Mouse (Mus musculus) hindbrain, postnatal 0 days (tissue): ENCODE results near the gene Zfp276. TPM values are rescaled to one million over a fixed set of nuclear protein-coding genes. Genes with fewer than 3 reads are reported as not detected.

Experiments
- ATAC-seq: fragments of 200-750 bp; cut with Nextera tagmentation; 2 replicates; pipeline ENCODE4 v1.8.0; 2017; ENCODE audit warnings: mild to moderate bottlenecking, moderate TSS enrichment, moderate library complexity
- DNase-seq: peaks from one replicate; pipeline ENCODE4 v3.0.0-alpha.2; 2015; ENCODE audit warnings: low spot score
- H3K27ac ChIP-seq: fragments of 300-500 bp; sonication (generic); 2 replicates; pipeline ENCODE4 v1.5.1; 2014; ENCODE audit warnings: mild to moderate bottlenecking
- H3K27me3 ChIP-seq: fragments of 300-500 bp; sonication (generic); 2 replicates; pipeline ENCODE4 v1.6.1; 2014; ENCODE audit warnings: low read length, mixed read lengths; ENCODE audit not compliant: insufficient read depth
- H3K36me3 ChIP-seq: fragments of 300-500 bp; sonication (generic); 2 replicates; pipeline ENCODE4 v1.6.1; 2014; ENCODE audit warnings: low read length, mixed read lengths; ENCODE audit not compliant: insufficient read depth
- H3K4me1 ChIP-seq: fragments of 300-500 bp; sonication (generic); 2 replicates; pipeline ENCODE4 v1.6.1; 2014; ENCODE audit warnings: antibody characterized with exemption, low read length, mixed read lengths; ENCODE audit not compliant: insufficient read depth
- H3K4me2 ChIP-seq: fragments of 300-500 bp; sonication (generic); 2 replicates; pipeline ENCODE4 v1.6.1; 2014; ENCODE audit warnings: low read depth, mild to moderate bottlenecking, low read length, moderate library complexity, mixed read lengths
- H3K4me3 ChIP-seq: fragments of 300-500 bp; sonication (generic); 2 replicates; pipeline ENCODE4 v1.5.1; 2014; ENCODE audit warnings: low read length
- H3K9ac ChIP-seq: fragments of 300-500 bp; sonication (generic); replicated peaks from 2 replicates; pipeline ENCODE4 v1.6.1; 2014; ENCODE audit warnings: mild to moderate bottlenecking, low read length, moderate library complexity, mixed read lengths
- H3K9me3 ChIP-seq: fragments of 300-500 bp; sonication (generic); 2 replicates; pipeline ENCODE4 v1.6.1; 2016; ENCODE audit warnings: low read length, mixed read lengths
- CTCF ChIP-seq: IDR thresholded peaks from 2 replicates; pipeline ENCODE4 v1.5.1; 2016; ENCODE audit warnings: antibody characterized with exemption, control low read depth, low read depth
- WGBS: fragments of 180-500 bp; shearing (Covaris S2); extraction: QIAGEN DNeasy Blood & Tissue Kit; methylation state at CpG from one replicate; pipeline ENCODE4 v1.1.7; 2014; 5-methylcytosine and 5-hydroxymethylcytosine counted together
- polyA plus RNA-seq: library from polyadenylated mRNA; unstranded; fragments of >200 nt; fragmentation: Nextera tagmentation; extraction: Ambion mirVana; gene quantifications from 2 replicates; pipeline ENCODE4 v1.2.1, GENCODE M21; 2015
- total RNA-seq: library from RNA; depleted of rRNA; stranded (reverse); fragments of >200 nt; gene quantifications from 2 replicates; pipeline ENCODE4 v1.2.3, GENCODE M21; 2014; rRNA removed

Zfp276 gene
- total and polyA plus RNA-seq, 2 experiments from 2014 or later, result 16.9 to 42.9 TPM

DNA sequence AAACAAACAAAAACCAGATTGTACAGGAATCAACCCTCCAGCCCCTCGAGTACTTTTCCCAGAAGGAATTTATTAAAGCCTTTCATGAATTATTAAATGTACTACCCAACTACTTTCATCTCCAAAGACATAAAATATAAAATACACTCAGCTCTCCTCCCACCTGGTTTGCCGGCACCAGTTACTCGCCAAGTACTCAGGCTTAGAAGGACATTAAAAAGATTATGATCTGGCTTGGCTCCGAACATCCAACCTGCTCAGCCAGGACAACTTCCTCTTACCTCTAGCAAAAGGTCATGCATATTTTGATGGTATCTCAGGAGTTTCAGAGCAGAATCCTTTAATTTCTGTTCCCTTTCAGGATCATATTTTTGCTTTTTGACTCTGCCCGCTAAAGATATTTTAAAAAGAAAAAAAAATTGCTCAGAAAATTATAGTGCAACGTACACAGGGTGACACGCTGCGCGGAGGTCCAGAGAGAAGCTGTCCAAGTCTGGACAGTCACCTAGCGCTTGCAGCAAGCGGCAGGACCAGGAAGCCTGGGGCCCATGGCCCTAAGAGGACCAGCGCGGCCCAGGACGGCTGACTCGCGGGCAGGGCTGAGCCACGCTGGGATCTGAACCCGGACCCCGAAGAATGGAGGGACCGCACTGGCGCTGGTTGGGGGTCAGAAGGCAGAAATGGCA, 63.9 kb downstream of the Zfp276 start:
- peak overlapping the region; percentile 50 for H3K9ac ChIP-seq
- H3K36me3 ChIP-seq, result no peaks in the 10 kb centered on the region
- H3K4me2 ChIP-seq, result peak overlapping the region; percentile 97
- TF ChIP-seq CTCF, result no peak
- no peak for DNase-seq
- H3K9me3 ChIP-seq, result no peaks in the 10 kb centered on the region
- no peaks in the 10 kb centered on the region for H3K4me1 ChIP-seq
- H3K27ac ChIP-seq, result no peak overlapping the region
- no peaks in the 10 kb centered on the region for H3K27me3 ChIP-seq
- ATAC-seq, result peak; percentile 72
- WGBS, result 7% methylated on average over 21 of the region's 21 CpGs
- peak overlapping the region; percentile 53 for H3K4me3 ChIP-seq

DNA sequence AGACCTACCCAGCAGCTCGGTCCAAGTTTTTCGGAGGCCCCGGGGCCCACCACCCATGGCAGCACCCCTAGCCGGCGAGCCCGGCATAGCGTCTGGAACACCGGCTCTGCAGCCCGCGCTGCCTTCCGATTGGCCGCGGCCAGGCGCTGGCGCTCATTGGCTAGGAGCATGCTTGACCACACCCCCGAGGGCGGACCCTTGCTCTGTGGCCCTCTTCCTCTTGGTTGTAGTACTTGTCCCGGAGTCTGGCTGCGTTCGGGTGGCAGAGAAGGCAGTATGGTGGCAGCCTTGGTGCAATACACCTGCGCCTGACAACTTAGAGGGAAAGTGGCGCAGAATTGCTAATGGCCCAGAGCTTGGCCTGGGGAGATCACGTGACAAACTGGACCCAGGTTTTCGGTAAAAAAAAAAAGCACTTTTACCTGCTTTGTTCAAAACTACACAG, 64.5 kb downstream of the Zfp276 start, which contains the start of gene Fanca:
Gene Fanca (minus strand): TSS at position 110 of the 445 bp plus-strand sequence.
- no peaks in the 10 kb centered on the region for H3K4me1 ChIP-seq
- H3K36me3 ChIP-seq, result no peaks in the 10 kb centered on the region
- H3K27ac ChIP-seq, result no peak within 1 kb of the TSS
- peak; percentile 95 for DNase-seq
- TF ChIP-seq CTCF, result peak; percentile 52
- H3K9me3 ChIP-seq, result no peaks in the 10 kb centered on the region
- no peaks in the 10 kb centered on the region for H3K27me3 ChIP-seq
- peak; percentile 99 for ATAC-seq
- peak within 1 kb of the TSS; percentile 53 for H3K4me3 ChIP-seq
- H3K4me2 ChIP-seq, result peak within 1 kb of the TSS; percentile 97
- peak within 1 kb of the TSS; percentile 50 for H3K9ac ChIP-seq
- WGBS, result under 1% methylated on average over 24 of the region's 24 CpGs

Other genes with a start within 250 kb of the Zfp276 start
- gene Ankrd11, start 211.9 kb upstream of the Zfp276 start, total RNA-seq, result 89.9 and 96.6 TPM in 2 replicates
- 74.4 and 75.9 TPM in 2 replicates for gene Ankrd11, start 211.9 kb upstream of the Zfp276 start, polyA plus RNA-seq
- gene Spg7, start 191.3 kb upstream of the Zfp276 start, total RNA-seq, result 45.1 and 52.7 TPM in 2 replicates
- 49.7 and 51.6 TPM in 2 replicates for gene Spg7, start 191.3 kb upstream of the Zfp276 start, polyA plus RNA-seq
- 2,723 and 2,758 TPM in 2 replicates for gene Rpl13, start 151.8 kb upstream of the Zfp276 start, total RNA-seq
- gene Rpl13, start 151.8 kb upstream of the Zfp276 start, polyA plus RNA-seq, result 808 and 861 TPM in 2 replicates
- 16.5 and 21.2 TPM in 2 replicates for gene Cpne7, start 136.8 kb upstream of the Zfp276 start, total RNA-seq
- gene Cpne7, start 136.8 kb upstream of the Zfp276 start, polyA plus RNA-seq, result 11.9 and 13.4 TPM in 2 replicates
- gene Sult5a1, start 95.9 kb upstream of the Zfp276 start, total RNA-seq, result 2.9 and 3.7 TPM in 2 replicates
- gene Sult5a1, start 95.9 kb upstream of the Zfp276 start, polyA plus RNA-seq, result 2.7 and 2.9 TPM in 2 replicates
- gene Dpep1, start 68.0 kb upstream of the Zfp276 start, total RNA-seq, result 1.2 and 1.8 TPM in 2 replicates
- gene Dpep1, start 68.0 kb upstream of the Zfp276 start, polyA plus RNA-seq, result 0.84 and 1.0 TPM in 2 replicates
- 193 and 194 TPM in 2 replicates for gene Chmp1a, start 41.4 kb upstream of the Zfp276 start, total RNA-seq
- 203 and 208 TPM in 2 replicates for gene Chmp1a, start 41.4 kb upstream of the Zfp276 start, polyA plus RNA-seq
- gene Spata33, start 41.4 kb upstream of the Zfp276 start, total RNA-seq, result 3.3 and 5.5 TPM in 2 replicates
- gene Spata33, start 41.4 kb upstream of the Zfp276 start, polyA plus RNA-seq, result 8.0 and 8.3 TPM in 2 replicates
- gene Cdk10, start 29.4 kb upstream of the Zfp276 start, total RNA-seq, result 56.1 and 91.8 TPM in 2 replicates
- gene Cdk10, start 29.4 kb upstream of the Zfp276 start, polyA plus RNA-seq, result 52.9 and 56.3 TPM in 2 replicates
- 19.4 and 21.2 TPM in 2 replicates for gene Spata2l, start 18.0 kb upstream of the Zfp276 start, total RNA-seq
- gene Spata2l, start 18.0 kb upstream of the Zfp276 start, polyA plus RNA-seq, result 13.4 and 15.8 TPM in 2 replicates
- 91.6 and 92.3 TPM in 2 replicates for gene Vps9d1, start 153 bp downstream of the Zfp276 start, total RNA-seq
- gene Vps9d1, start 153 bp downstream of the Zfp276 start, polyA plus RNA-seq, result 57.5 and 59.9 TPM in 2 replicates
- gene Fanca, start 64.4 kb downstream of the Zfp276 start, total RNA-seq, result 9.5 and 13.5 TPM in 2 replicates
- 5.8 TPM in 2 replicates for gene Fanca, start 64.4 kb downstream of the Zfp276 start, polyA plus RNA-seq
- gene Spire2, start 78.5 kb downstream of the Zfp276 start, total RNA-seq, result 34.0 and 34.5 TPM in 2 replicates
- gene Spire2, start 78.5 kb downstream of the Zfp276 start, polyA plus RNA-seq, result 24.7 and 25.4 TPM in 2 replicates
- gene Tcf25, start 119.6 kb downstream of the Zfp276 start, total RNA-seq, result 540 and 551 TPM in 2 replicates
- 407 and 411 TPM in 2 replicates for gene Tcf25, start 119.6 kb downstream of the Zfp276 start, polyA plus RNA-seq
- gene Mc1r, start 152.9 kb downstream of the Zfp276 start, total RNA-seq, result not detected in 2 replicates
- 0.05 and 0.08 TPM in 2 replicates for gene Mc1r, start 152.9 kb downstream of the Zfp276 start, polyA plus RNA-seq
- 3,792 and 3,923 TPM in 2 replicates for gene Tubb3, start 157.2 kb downstream of the Zfp276 start, total RNA-seq
- 1,431 and 1,610 TPM in 2 replicates for gene Tubb3, start 157.2 kb downstream of the Zfp276 start, polyA plus RNA-seq
- 46.3 and 62.7 TPM in 2 replicates for gene Def8, start 169.3 kb downstream of the Zfp276 start, total RNA-seq
- gene Def8, start 169.3 kb downstream of the Zfp276 start, polyA plus RNA-seq, result 37.9 and 38.8 TPM in 2 replicates
- 16.6 and 26.7 TPM in 2 replicates for gene Afg3l1, start 223.7 kb downstream of the Zfp276 start, total RNA-seq
- 45.6 and 49.6 TPM in 2 replicates for gene Afg3l1, start 223.7 kb downstream of the Zfp276 start, polyA plus RNA-seq